Mouse (Mus musculus): ENCODE measurements around the gene Sema6d.

DNA sequence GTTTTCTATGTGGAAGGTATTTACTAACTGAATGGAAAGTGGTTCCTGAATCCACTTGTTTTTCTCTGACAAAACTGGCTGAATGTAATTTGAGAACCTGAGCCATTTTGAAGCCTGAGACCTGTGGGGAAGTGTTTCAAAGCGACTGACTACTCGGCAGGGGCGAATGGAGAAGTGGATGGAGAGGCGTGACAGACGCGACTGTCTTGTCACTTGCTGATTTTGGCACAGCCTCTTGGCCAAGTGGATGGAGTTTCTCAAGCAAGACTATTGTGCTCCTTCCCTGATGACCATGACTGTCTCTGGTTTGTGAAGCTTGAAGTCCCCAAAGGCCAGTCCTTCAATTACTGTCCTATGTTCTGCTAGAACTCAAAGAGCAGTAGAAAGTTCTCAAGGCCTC is 530.7 kb downstream of the Sema6d start:
- TF ChIP-seq POLR2A (IDR thresholded peaks at IDR 0.05; ENCODE audit: low read depth, low read length), result no peak
- TF ChIP-seq CTCF (IDR thresholded peaks at IDR 0.05; ENCODE audit: borderline replicate concordance, insufficient read depth, low read length), result no peak
